Comparison of ENCODE assay signal across 23 mouse cellular contexts in genomic region chr8:113583801-113584200, GRCm38 (mm10). TPM values are rescaled to one million over a fixed set of nuclear protein-coding genes. Genes with fewer than 3 reads are reported as not detected.
DNase-seq lines count a peak whose midpoint lies in the region; ATAC-seq and TF ChIP-seq lines count a peak whose summit lies in the region.
"Had no signal": no experiment of that assay in that cellular context is flagged by ENCODE, and none has a peak within 500 bp of the region (broad histone marks: within the 10 kb centered on the region; RNA-seq: fewer than 3 reads in every experiment).

No protein-coding gene starts in this region.

- WGBS in forebrain, postnatal 0 days: 69% methylated on average over 10 of the region's 10 CpGs
- WGBS in forebrain, embryonic 16.5 days: 76% methylated on average over 10 of the region's 10 CpGs
- 76% methylated on average over 10 of the region's 10 CpGs for WGBS in stomach, postnatal 0 days
- WGBS in intestine, postnatal 0 days: 77% methylated on average over 10 of the region's 10 CpGs

- no peak for ATAC-seq in forebrain, postnatal 0 days
- ATAC-seq in forebrain, embryonic 16.5 days: no peak
- ATAC-seq in stomach, postnatal 0 days (ENCODE audit: low FRiP score, low TSS enrichment): no peak
- no peak for ATAC-seq in intestine, postnatal 0 days
- ATAC-seq: lung, postnatal 0 days had no signal

- no peak overlapping the region for H3K9ac ChIP-seq in forebrain, postnatal 0 days
- H3K9ac ChIP-seq in forebrain, embryonic 16.5 days (replicated peaks; ENCODE audit: low read depth, low read length): no peak overlapping the region
- no peak overlapping the region for H3K9ac ChIP-seq in stomach, postnatal 0 days (ENCODE audit: low read length)
- no peak overlapping the region for H3K9ac ChIP-seq in intestine, postnatal 0 days (ENCODE audit: low read depth, low read length)
- H3K9ac ChIP-seq: hindbrain, embryonic 15.5 days; liver, embryonic 13.5 days; neural tube, embryonic 13.5 days had no signal

- no peak overlapping the region for H3K4me3 ChIP-seq in forebrain, postnatal 0 days (ENCODE audit: low read depth, low read length)
- H3K4me3 ChIP-seq in forebrain, embryonic 16.5 days (replicated peaks; ENCODE audit: low read length): no peak overlapping the region
- H3K4me3 ChIP-seq in stomach, postnatal 0 days (ENCODE audit: low read depth, low read length): no peak overlapping the region
- H3K4me3 ChIP-seq in intestine, postnatal 0 days (ENCODE audit: low read depth, low read length): no peak overlapping the region
- H3K4me3 ChIP-seq: erythroblast, embryonic 14.5 days; hindbrain, embryonic 15.5 days; liver, embryonic 13.5 days; neural tube, embryonic 13.5 days had no signal

- TF ChIP-seq CTCF in forebrain, postnatal 0 days (IDR thresholded peaks at IDR 0.05; ENCODE audit: low read depth): peak; percentile 37
- TF ChIP-seq CTCF in stomach, postnatal 0 days (IDR thresholded peaks at IDR 0.05; ENCODE audit: low read depth): peak; percentile 24; the same call in 1 of the 2 replicates
- no peak; the same call in 1 of the 2 replicates for TF ChIP-seq CTCF in intestine, postnatal 0 days (IDR thresholded peaks at IDR 0.05; ENCODE audit: low read depth)

- no peaks in the 10 kb centered on the region for H3K36me3 ChIP-seq in forebrain, postnatal 0 days (ENCODE audit: insufficient read depth)
- no peaks in the 10 kb centered on the region for H3K36me3 ChIP-seq in forebrain, embryonic 16.5 days (ENCODE audit: control insufficient read depth, insufficient read depth)
- no peaks in the 10 kb centered on the region for H3K36me3 ChIP-seq in stomach, postnatal 0 days (ENCODE audit: control insufficient read depth, insufficient read depth, low read length)
- H3K36me3 ChIP-seq in intestine, postnatal 0 days (ENCODE audit: control insufficient read depth, insufficient read depth): no peaks in the 10 kb centered on the region
- H3K36me3 ChIP-seq: G1E; hindbrain, embryonic 15.5 days; liver, embryonic 13.5 days; neural tube, embryonic 13.5 days had no signal

- peak; percentile 7 for DNase-seq in forebrain, postnatal 0 days
- peak; percentile 29 to 31 for DNase-seq in layer of hippocampus, postnatal 10 days (ENCODE audit: low spot score in 2 of 2)
- DNase-seq in layer of hippocampus, adult 18-20 months (ENCODE audit: low spot score in 2 of 2): no peak
- peak; percentile 19 for DNase-seq in right cerebral cortex, postnatal 4 days
- DNase-seq in right cerebral cortex, postnatal 25 days: no peak
- DNase-seq in stomach, postnatal 0 days (ENCODE audit: low spot score): no peak
- DNase-seq: adrenal gland, postnatal 10 days; cerebellum, adult 8-10 months; heart, adult 18-20 months; kidney, adult 11 months; layer of hippocampus, postnatal 36 days; liver, embryonic 13.5 days; thymus, postnatal 36 days had no signal

- TF ChIP-seq EP300 in stomach, postnatal 0 days (optimal IDR thresholded peaks at IDR 0.05): no peak

- H3K4me1 ChIP-seq in forebrain, postnatal 0 days (ENCODE audit: insufficient read depth): no peaks in the 10 kb centered on the region
- peaks cover 5% of the 10 kb centered on the region for H3K4me1 ChIP-seq in forebrain, embryonic 16.5 days (replicated peaks; ENCODE audit: control insufficient read depth, insufficient read depth, low read length)
- H3K4me1 ChIP-seq in stomach, postnatal 0 days (replicated peaks; ENCODE audit: control insufficient read depth, insufficient read depth): no peaks in the 10 kb centered on the region
- no peaks in the 10 kb centered on the region for H3K4me1 ChIP-seq in intestine, postnatal 0 days (replicated peaks; ENCODE audit: control insufficient read depth, insufficient read depth, low read length)
- H3K4me1 ChIP-seq: liver, embryonic 13.5 days had no signal

- H3K27me3 ChIP-seq in forebrain, postnatal 0 days (ENCODE audit: insufficient read depth, low read length): no peaks in the 10 kb centered on the region
- H3K27me3 ChIP-seq in forebrain, embryonic 16.5 days (replicated peaks; ENCODE audit: control insufficient read depth, insufficient read depth, low read length): no peaks in the 10 kb centered on the region
- H3K27me3 ChIP-seq in stomach, postnatal 0 days (ENCODE audit: control insufficient read depth, insufficient read depth, low read length): no peaks in the 10 kb centered on the region
- H3K27me3 ChIP-seq in intestine, postnatal 0 days (replicated peaks; ENCODE audit: control insufficient read depth, insufficient read depth, low read length): no peaks in the 10 kb centered on the region
- H3K27me3 ChIP-seq: hindbrain, embryonic 15.5 days; liver, embryonic 13.5 days; neural tube, embryonic 13.5 days had no signal

- H3K27ac ChIP-seq in forebrain, postnatal 0 days (ENCODE audit: low read depth, low read length): no peak overlapping the region
- H3K27ac ChIP-seq in forebrain, embryonic 16.5 days (ENCODE audit: low read length): no peak overlapping the region
- H3K27ac ChIP-seq in stomach, postnatal 0 days (replicated peaks): no peak overlapping the region
- H3K27ac ChIP-seq in intestine, postnatal 0 days (ENCODE audit: low read depth, low read length): no peak overlapping the region
- H3K27ac ChIP-seq: hindbrain, embryonic 15.5 days; liver, embryonic 13.5 days; neural tube, embryonic 13.5 days had no signal

- no peak overlapping the region for H3K4me2 ChIP-seq in forebrain, postnatal 0 days (ENCODE audit: low read depth)
- H3K4me2 ChIP-seq in forebrain, embryonic 16.5 days (ENCODE audit: low read length): no peak overlapping the region
- no peak overlapping the region for H3K4me2 ChIP-seq in stomach, postnatal 0 days (replicated peaks; ENCODE audit: low read depth)
- no peak overlapping the region for H3K4me2 ChIP-seq in intestine, postnatal 0 days (replicated peaks; ENCODE audit: low read depth)
- H3K4me2 ChIP-seq: hindbrain, embryonic 15.5 days; liver, embryonic 13.5 days; neural tube, embryonic 13.5 days had no signal

- no peaks in the 10 kb centered on the region for H3K9me3 ChIP-seq in forebrain, postnatal 0 days (ENCODE audit: low read length)
- H3K9me3 ChIP-seq in forebrain, embryonic 16.5 days (ENCODE audit: control insufficient read depth, low read length): no peaks in the 10 kb centered on the region
- H3K9me3 ChIP-seq in stomach, postnatal 0 days (ENCODE audit: control insufficient read depth, low read length): no peaks in the 10 kb centered on the region
- no peaks in the 10 kb centered on the region for H3K9me3 ChIP-seq in intestine, postnatal 0 days (ENCODE audit: control insufficient read depth)
- H3K9me3 ChIP-seq: hindbrain, embryonic 15.5 days; liver, embryonic 13.5 days; neural tube, embryonic 13.5 days had no signal

RNA-seq across cellular contexts. Expression of gene Mon1b, which starts 51.6 kb away (rescaled TPM):
- total RNA-seq in forebrain, postnatal 0 days (2014; rRNA removed): 20.1 and 23.7 TPM in 2 replicates
- 9.2 and 10.4 TPM in 2 replicates for polyA plus RNA-seq in forebrain, postnatal 0 days (2015; fragmentation: Nextera tagmentation; extraction: Ambion mirVana)
- polyA plus RNA-seq in forebrain, embryonic 16.5 days (2015; fragmentation: Nextera tagmentation; extraction: Ambion mirVana): 13.9 and 15.5 TPM in 2 replicates
- total RNA-seq in layer of hippocampus, postnatal 10 days (2021): 10 to 100 TPM; 20.3 to 22.6 TPM
- total RNA-seq in layer of hippocampus, adult 18-20 months (2021): 10 to 100 TPM; 25.7 to 26.9 TPM
- polyA plus RNA-seq in stomach, postnatal 0 days (2015; fragmentation: Nextera tagmentation; extraction: Ambion mirVana): 3.1 and 3.7 TPM in 2 replicates
- 3.5 and 4.1 TPM in 2 replicates for polyA plus RNA-seq in intestine, postnatal 0 days (2015; fragmentation: Nextera tagmentation; extraction: Ambion mirVana)

RNA-seq across cellular contexts. Expression of gene Syce1l, which starts 59.2 kb away (rescaled TPM):
- total RNA-seq in forebrain, postnatal 0 days (2014; rRNA removed): 0.77 TPM in 1 of 2 replicates, not detected in the other
- polyA plus RNA-seq in forebrain, postnatal 0 days (2015; fragmentation: Nextera tagmentation; extraction: Ambion mirVana): 0.26 TPM in 1 of 2 replicates, not detected in the other
- 0.35 TPM in 1 of 2 replicates, not detected in the other for polyA plus RNA-seq in forebrain, embryonic 16.5 days (2015; fragmentation: Nextera tagmentation; extraction: Ambion mirVana)
- total RNA-seq in layer of hippocampus, postnatal 10 days (2021): under 1 TPM; 0.62 to 0.85 TPM
- under 1 TPM in 1 of 2 experiments, not detected in 1; 0.61 TPM for total RNA-seq in layer of hippocampus, adult 18-20 months (2021)
- not detected in 2 replicates for polyA plus RNA-seq in stomach, postnatal 0 days (2015; fragmentation: Nextera tagmentation; extraction: Ambion mirVana)
- not detected in 2 replicates for polyA plus RNA-seq in intestine, postnatal 0 days (2015; fragmentation: Nextera tagmentation; extraction: Ambion mirVana)
- total RNA-seq: G1E; gastrocnemius, adult 8-10 months; heart, adult 18-20 months; layer of hippocampus, postnatal 36 days; megakaryocyte, adult 5-6 weeks had no signal
- polyA plus RNA-seq: erythroblast, embryonic 14.5 days; heart, embryonic 16.5 days; liver, embryonic 13.5 days; neural tube, embryonic 13.5 days had no signal

Comparison
In these comparisons a context has a peak if more than half of its experiments do, and no peak if none do; other contexts are left out.
1. DNase-seq: peak in forebrain, postnatal 0 days (single experiment), layer of hippocampus, postnatal 10 days (2 of 2) and right cerebral cortex, postnatal 4 days (single experiment); none in layer of hippocampus, adult 18-20 months (0 of 2), right cerebral cortex, postnatal 25 days (single experiment) and stomach, postnatal 0 days (single experiment).